Mouse (Mus musculus): ENCODE results near the gene Xpot. TPM values are rescaled to one million over a fixed set of nuclear protein-coding genes. Genes with fewer than 3 reads are reported as not detected.
A peak's percentile ranks its signal among the peaks of the same experiment; 100 is the strongest.

Gene Xpot
- polyA plus RNA-seq, 1 experiment from 2014 or later: 25.6 TPM

DNA sequence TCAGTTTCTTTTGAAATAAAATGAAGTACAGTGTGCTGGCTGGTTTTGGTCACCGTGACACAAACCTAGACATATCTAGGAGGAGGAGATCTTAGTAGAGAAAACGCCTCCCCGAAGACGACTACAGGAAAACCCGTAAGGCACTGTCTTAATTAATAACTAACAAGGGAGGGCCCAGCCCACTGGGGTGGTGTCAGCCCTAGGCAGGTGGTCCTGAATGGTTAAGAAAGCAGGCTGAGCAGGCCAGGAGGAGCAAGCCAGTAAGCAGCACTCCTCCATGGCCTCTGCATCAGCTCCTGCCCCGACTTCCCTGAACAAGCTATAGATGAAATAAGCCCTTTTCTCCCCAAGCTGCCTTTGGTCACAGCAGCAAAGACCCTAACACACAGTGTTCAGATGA, 56.3 kb downstream of the Xpot start:
- WGBS: 63% methylated on average over 6 of the region's 6 CpGs
- Histone ChIP-seq H3K27me3 (replicated peaks) (no peaks in the 10 kb centered on the region), H3K36me3 (peaks cover 41% of the 10 kb centered on the region), H3K9me3 (replicated peaks) (no peaks in the 10 kb centered on the region), H3K4me2 (no peak overlapping the region), H3K4me1 (peaks cover 11% of the 10 kb centered on the region), H3K9ac (replicated peaks) (no peak overlapping the region), H3K4me3 (replicated peaks) (no peak overlapping the region), H3K27ac (replicated peaks) (peak overlapping the region; percentile 66)
- no peak; the same call in 1 of the 2 replicates for ATAC-seq (ENCODE audit: low FRiP score)

DNA sequence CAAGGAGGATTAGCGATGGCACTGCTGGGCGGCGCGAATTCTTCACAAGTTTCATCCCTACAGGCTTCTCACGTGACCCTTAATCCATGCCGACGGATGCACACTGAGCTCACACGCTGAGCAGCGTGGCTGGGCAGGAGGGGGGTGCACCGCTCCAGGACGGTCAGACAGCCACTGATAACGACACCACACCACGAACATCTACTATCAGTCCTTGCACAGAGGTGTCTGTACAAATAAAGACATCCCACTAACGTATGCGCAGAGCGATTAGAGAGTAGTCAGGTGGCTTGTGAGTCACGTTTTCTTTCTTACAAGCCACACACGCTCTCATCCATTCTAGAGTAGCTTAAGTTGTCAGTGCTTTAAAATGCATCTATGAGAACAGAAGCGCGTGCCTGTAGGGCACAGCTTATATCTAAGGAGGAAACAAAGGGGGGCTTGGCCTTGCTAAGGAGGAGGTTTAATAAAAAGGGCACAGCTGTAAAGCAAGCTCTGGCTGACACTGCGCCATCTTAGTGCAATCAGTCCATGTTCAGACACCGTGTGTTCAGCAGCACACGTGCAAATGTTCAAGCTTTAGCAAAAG, 57.0 kb downstream of the Xpot start:
- Histone ChIP-seq H3K9me3 (replicated peaks) (no peaks in the 10 kb centered on the region), H3K27me3 (replicated peaks) (no peaks in the 10 kb centered on the region), H3K36me3 (peaks cover 42% of the 10 kb centered on the region), H3K4me1 (peaks cover 11% of the 10 kb centered on the region), H3K4me2 (peak overlapping the region; percentile 48), H3K4me3 (replicated peaks) (0 out of 2 replicates have a peak overlapping the region, but pooled peaks have one; percentile 8), H3K9ac (replicated peaks) (0 out of 2 replicates have a peak overlapping the region, but pooled peaks have one; percentile 23), H3K27ac (replicated peaks) (peak overlapping the region; percentile 66)
- WGBS: 20% methylated on average over 23 of the region's 23 CpGs
- peak; percentile 83 for ATAC-seq (ENCODE audit: low FRiP score)

DNA sequence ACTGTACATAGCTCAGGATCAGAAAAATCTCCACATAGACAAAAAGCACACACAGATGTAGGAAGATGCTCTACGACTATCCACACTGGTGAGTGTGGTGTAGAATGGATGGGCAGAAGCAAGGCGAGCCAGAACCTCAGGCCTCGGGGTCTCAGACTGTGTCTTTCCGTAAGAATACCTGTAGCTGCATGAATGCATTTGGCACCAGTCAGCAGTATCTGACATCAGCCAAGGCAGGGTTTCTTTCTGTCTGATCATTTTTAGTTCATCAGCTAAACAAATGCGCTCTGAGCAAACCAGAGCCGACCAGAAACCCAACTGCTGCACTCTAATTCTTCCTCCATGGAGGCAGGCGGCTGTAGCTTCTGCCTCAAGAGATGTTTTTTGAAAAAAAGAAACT, 57.6 kb downstream of the Xpot start:
- Histone ChIP-seq H3K9me3 (replicated peaks) (no peaks in the 10 kb centered on the region), H3K9ac (replicated peaks) (no peak overlapping the region), H3K36me3 (peaks cover 47% of the 10 kb centered on the region), H3K27ac (replicated peaks) (no peak overlapping the region), H3K4me2 (peak overlapping the region; percentile 48), H3K4me1 (peaks cover 11% of the 10 kb centered on the region), H3K27me3 (replicated peaks) (no peaks in the 10 kb centered on the region), H3K4me3 (replicated peaks) (no peak overlapping the region)
- 80% methylated on average over 7 of the region's 7 CpGs for WGBS
- no peak for ATAC-seq (ENCODE audit: low FRiP score)

DNA sequence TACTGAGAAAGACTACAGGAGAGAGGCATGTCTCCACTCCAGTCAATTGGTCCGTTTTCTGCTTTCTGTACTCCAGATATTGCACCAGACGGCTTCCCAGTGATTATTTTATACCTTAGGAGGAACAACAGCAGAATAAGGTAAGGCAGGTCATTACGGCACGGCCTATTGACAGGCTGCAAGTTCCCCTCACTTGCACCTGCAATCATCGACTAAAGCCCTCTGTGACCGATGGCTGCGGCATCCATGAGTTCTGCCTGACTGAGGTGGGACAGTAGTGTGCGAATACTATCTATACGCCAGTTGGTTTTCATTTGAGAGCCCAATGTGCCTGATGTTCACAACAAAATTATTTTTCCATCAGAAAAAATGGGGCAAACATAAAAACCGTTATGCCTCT, 58.1 kb downstream of the Xpot start:
- no peak for ATAC-seq (ENCODE audit: low FRiP score)
- Histone ChIP-seq H3K27me3 (replicated peaks) (no peaks in the 10 kb centered on the region), H3K4me3 (replicated peaks) (no peak overlapping the region), H3K27ac (replicated peaks) (no peak overlapping the region), H3K9ac (replicated peaks) (no peak overlapping the region), H3K36me3 (peaks cover 47% of the 10 kb centered on the region), H3K9me3 (replicated peaks) (no peaks in the 10 kb centered on the region), H3K4me2 (no peak overlapping the region), H3K4me1 (peaks cover 11% of the 10 kb centered on the region)
- 93% methylated on average over 10 of the region's 10 CpGs for WGBS

DNA sequence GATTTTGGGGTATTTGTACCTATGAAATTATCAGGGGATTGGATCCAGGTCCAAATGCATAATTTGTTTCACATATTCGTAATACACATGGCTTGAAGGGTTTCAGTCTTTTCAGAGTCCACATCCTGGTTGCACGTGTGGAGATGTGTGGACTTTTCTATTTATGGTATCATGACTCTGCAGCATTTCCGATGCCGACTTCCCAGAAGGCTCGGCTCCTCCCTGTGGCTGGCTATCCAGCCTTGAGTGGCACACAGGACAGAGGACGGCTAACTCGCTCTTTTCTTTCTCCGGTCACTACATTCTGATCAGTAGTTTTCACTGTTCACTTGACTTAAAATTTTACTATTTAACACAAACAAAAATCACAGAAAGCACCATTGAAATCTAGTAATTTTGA, 61.7 kb downstream of the Xpot start:
- H3K4me3 ChIP-seq (replicated peaks): no peak overlapping the region
- ATAC-seq (ENCODE audit: low FRiP score): no peak
- no peak overlapping the region for H3K27ac ChIP-seq (replicated peaks)
- no peak overlapping the region for H3K9ac ChIP-seq (replicated peaks)
- no peaks in the 10 kb centered on the region for H3K9me3 ChIP-seq (replicated peaks)
- no peaks in the 10 kb centered on the region for H3K27me3 ChIP-seq (replicated peaks)
- peaks cover 30% of the 10 kb centered on the region for H3K36me3 ChIP-seq
- H3K4me2 ChIP-seq: no peak overlapping the region
- WGBS: 95% methylated on average over 8 of the region's 8 CpGs
- peaks cover 6% of the 10 kb centered on the region; the same call in 1 of the 2 replicates for H3K4me1 ChIP-seq

DNA sequence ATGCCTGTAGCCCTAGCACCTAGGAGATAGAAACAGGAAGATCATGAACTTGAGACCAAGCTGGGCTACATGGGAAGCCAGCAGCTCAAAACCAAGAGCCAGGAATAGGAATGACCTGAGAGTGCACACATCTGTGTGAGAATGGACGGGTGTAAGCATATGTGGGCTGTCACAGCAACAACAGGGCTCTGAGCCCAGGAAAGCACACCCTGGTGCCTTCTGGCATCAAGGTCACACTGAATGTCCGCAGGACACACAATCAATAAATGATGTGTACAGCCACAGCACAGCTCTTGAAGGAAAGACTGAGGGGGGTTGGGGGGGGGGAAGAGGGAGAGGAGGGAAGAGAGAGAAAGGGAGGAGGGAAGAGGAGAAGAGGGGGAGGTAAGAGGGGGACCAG, 67.9 kb downstream of the Xpot start:
- Histone ChIP-seq H3K4me1 (no peaks in the 10 kb centered on the region), H3K9me3 (replicated peaks) (no peaks in the 10 kb centered on the region), H3K27ac (replicated peaks) (no peak overlapping the region), H3K9ac (replicated peaks) (no peak overlapping the region), H3K36me3 (peaks cover 51% of the 10 kb centered on the region), H3K4me2 (no peak overlapping the region), H3K27me3 (replicated peaks) (no peaks in the 10 kb centered on the region), H3K4me3 (replicated peaks) (no peak overlapping the region)
- no peak for ATAC-seq (ENCODE audit: low FRiP score)
- 76% methylated on average over 2 of the region's 2 CpGs for WGBS

DNA sequence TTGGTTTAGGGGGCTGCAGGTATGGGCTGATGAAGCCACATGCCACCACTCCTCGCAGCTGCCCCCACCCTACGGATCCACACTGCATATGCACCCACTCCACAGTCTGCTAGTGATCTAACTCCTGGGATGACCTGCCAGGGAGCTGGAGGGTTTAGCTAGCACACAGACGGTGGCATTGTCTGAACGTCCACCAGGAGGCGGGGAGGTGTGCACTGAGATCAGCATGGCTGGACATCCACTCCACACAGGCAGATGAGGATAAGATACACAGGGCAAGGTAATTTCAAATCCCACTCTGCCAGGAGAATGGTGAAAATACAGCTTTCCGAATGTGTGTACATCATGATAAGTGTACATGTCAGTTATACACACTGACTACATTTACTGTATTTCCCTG, 69.9 kb downstream of the Xpot start:
- WGBS: 81% methylated on average over 6 of the region's 6 CpGs
- Histone ChIP-seq H3K27me3 (replicated peaks) (no peaks in the 10 kb centered on the region), H3K36me3 (peaks cover 68% of the 10 kb centered on the region), H3K4me1 (no peaks in the 10 kb centered on the region), H3K9me3 (replicated peaks) (no peaks in the 10 kb centered on the region), H3K4me3 (replicated peaks) (no peak overlapping the region), H3K27ac (replicated peaks) (no peak overlapping the region), H3K4me2 (no peak overlapping the region), H3K9ac (replicated peaks) (no peak overlapping the region)
- no peak for ATAC-seq (ENCODE audit: low FRiP score)

DNA sequence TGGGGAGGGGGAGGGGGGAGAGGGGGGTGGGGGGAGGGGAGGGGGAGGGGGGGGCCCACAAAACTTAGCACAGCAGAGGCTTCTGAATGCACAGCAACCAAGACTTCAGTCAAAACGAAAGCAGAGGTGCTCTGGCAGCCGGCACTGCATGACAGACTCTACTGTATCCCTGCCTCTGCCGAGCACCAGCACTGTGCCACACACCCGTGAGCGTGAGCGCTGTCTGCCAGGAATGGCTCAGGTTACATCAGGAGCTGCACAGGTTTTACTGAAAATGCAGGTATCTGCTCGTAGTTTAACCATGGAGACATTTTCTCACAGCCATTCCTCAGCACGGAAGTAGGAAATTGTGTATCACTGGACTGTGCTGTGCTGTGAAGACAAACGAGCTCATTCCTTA, 75.8 kb downstream of the Xpot start:
- Histone ChIP-seq H3K36me3 (peaks cover 85% of the 10 kb centered on the region), H3K4me2 (no peak overlapping the region), H3K9ac (replicated peaks) (no peak overlapping the region), H3K4me1 (no peaks in the 10 kb centered on the region), H3K9me3 (replicated peaks) (no peaks in the 10 kb centered on the region), H3K4me3 (replicated peaks) (no peak overlapping the region), H3K27me3 (replicated peaks) (no peaks in the 10 kb centered on the region), H3K27ac (replicated peaks) (no peak overlapping the region)
- WGBS: 92% methylated on average over 9 of the region's 9 CpGs
- no peak for ATAC-seq (ENCODE audit: low FRiP score)

DNA sequence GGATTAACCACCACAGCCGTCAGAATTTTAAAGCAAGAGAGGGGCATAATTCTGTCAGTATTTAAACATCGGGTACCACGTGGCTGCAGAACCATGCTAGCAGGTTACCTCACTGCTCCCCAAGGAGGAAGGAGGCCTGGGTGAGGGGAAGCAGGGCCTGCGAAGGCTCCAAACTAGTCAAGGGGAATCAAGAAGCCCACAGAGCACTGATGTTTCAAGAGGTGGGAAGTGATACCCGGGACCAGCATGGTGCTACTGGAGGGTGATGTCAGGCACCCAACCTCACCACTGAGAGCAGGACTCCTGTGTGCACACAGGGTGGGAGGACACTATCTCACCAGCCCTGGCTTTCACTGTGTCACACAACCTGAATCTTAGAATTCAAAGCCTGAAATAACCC, 76.5 kb downstream of the Xpot start:
- Histone ChIP-seq H3K4me3 (replicated peaks) (no peak overlapping the region), H3K36me3 (peaks cover 84% of the 10 kb centered on the region), H3K4me1 (no peaks in the 10 kb centered on the region), H3K4me2 (no peak overlapping the region), H3K9me3 (replicated peaks) (no peaks in the 10 kb centered on the region), H3K9ac (replicated peaks) (no peak overlapping the region), H3K27me3 (replicated peaks) (no peaks in the 10 kb centered on the region), H3K27ac (replicated peaks) (no peak overlapping the region)
- no peak for ATAC-seq (ENCODE audit: low FRiP score)
- WGBS: 86% methylated on average over 5 of the region's 5 CpGs

DNA sequence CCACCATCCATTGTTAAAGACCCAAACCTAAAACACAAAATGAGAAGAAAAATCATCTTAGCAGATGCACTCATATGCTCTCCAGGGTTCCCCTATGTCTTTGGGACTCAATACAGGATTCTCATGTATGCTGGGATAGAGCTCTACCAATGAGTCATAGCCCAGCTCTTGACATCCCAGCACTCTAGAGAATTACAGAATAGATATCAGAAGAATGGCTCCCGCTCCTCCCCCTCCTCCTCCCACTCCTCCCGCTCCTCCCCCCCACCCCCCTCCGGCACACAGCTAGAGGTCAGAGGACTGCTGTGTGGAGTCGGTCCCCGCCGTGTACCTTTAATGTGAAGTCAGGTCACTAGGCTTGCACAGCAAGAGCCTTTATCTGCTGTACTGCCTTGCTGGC, 79.0 kb downstream of the Xpot start:
- H3K4me2 ChIP-seq: no peak overlapping the region

DNA sequence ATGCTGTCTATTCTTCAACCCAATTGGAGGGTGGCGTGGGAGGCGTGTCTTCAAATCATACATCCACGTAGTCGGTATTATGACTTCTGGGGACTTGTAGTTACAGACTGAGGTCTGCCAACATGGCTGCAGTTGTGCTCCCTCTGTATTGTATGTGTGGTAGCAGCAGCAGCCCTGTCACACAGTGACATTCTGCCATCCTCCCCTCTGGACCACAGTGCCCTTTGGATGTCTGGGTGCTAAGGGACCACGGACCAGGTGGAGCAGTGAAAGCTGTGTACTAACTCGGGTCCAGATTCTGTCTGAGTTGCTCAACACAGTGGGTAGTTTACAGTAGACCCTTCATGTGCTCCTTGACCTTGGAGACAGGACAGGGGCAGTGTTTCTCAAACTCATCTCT, 82.6 kb downstream of the Xpot start:
- WGBS: 96% methylated on average over 6 of the region's 6 CpGs

More for the DNA sequence above, 79.0 kb downstream of the Xpot start:
- H3K4me1 ChIP-seq: no peaks in the 10 kb centered on the region
- no peak for ATAC-seq (ENCODE audit: low FRiP score)
- H3K9ac ChIP-seq (replicated peaks): no peak overlapping the region
- no peak overlapping the region for H3K27ac ChIP-seq (replicated peaks)
- peaks cover 62% of the 10 kb centered on the region for H3K36me3 ChIP-seq
- no peaks in the 10 kb centered on the region for H3K9me3 ChIP-seq (replicated peaks)
- WGBS: 83% methylated on average over 6 of the region's 6 CpGs
- no peak overlapping the region for H3K4me3 ChIP-seq (replicated peaks)
- no peaks in the 10 kb centered on the region for H3K27me3 ChIP-seq (replicated peaks)

DNA sequence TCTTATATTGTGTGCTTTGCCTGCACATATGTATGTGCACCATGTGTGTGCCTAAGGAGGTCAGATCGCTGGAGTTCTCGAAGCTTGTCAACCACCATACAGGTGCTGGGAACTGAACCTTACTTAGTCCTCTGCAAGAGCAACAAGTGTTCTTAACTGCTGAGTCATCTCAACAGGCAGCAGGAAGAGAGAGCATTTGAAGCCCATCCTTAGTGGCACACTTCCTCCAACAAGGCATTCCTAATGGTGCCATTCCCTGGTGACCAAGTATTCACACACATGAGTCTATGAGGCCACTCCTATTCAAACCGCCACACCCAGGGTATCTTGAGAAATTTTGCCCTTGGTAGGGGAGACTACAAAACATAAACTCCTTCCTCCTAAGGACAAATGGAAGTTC, 84.0 kb downstream of the Xpot start:
- no peak overlapping the region for H3K9ac ChIP-seq (replicated peaks)
- no peaks in the 10 kb centered on the region for H3K9me3 ChIP-seq (replicated peaks)
- H3K4me1 ChIP-seq: no peaks in the 10 kb centered on the region
- 97% methylated on average over 3 of the region's 3 CpGs for WGBS
- no peaks in the 10 kb centered on the region for H3K27me3 ChIP-seq (replicated peaks)
- H3K4me3 ChIP-seq (replicated peaks): no peak overlapping the region
- peaks cover 19% of the 10 kb centered on the region for H3K36me3 ChIP-seq
- H3K4me2 ChIP-seq: no peak overlapping the region
- H3K27ac ChIP-seq (replicated peaks): no peak overlapping the region
- ATAC-seq (ENCODE audit: low FRiP score): no peak

More for the DNA sequence above, 82.6 kb downstream of the Xpot start:
- H3K9me3 ChIP-seq (replicated peaks): no peaks in the 10 kb centered on the region
- no peak overlapping the region for H3K9ac ChIP-seq (replicated peaks)
- no peak for ATAC-seq (ENCODE audit: low FRiP score)
- no peaks in the 10 kb centered on the region for H3K27me3 ChIP-seq (replicated peaks)
- no peak overlapping the region for H3K4me2 ChIP-seq
- peaks cover 30% of the 10 kb centered on the region for H3K36me3 ChIP-seq
- H3K4me3 ChIP-seq (replicated peaks): no peak overlapping the region
- no peaks in the 10 kb centered on the region for H3K4me1 ChIP-seq
- no peak overlapping the region for H3K27ac ChIP-seq (replicated peaks)
